Mouse (Mus musculus) frontal cortex, postnatal 36 days (tissue): ENCODE measurements at regions not wholly inside any gene's neighbourhood (a gene's known extent, or its start where the extent isn't known, plus 50 kb on each side); places are given as distances from the start of the nearest gene placed in this dataset.

Source experiments
- DNase-seq, 2 experiments: peaks; one replicate each; pipeline ENCODE4 v3.0.0; 2022; ENCODE audit warnings: low spot score in 2 of 2

DNA sequence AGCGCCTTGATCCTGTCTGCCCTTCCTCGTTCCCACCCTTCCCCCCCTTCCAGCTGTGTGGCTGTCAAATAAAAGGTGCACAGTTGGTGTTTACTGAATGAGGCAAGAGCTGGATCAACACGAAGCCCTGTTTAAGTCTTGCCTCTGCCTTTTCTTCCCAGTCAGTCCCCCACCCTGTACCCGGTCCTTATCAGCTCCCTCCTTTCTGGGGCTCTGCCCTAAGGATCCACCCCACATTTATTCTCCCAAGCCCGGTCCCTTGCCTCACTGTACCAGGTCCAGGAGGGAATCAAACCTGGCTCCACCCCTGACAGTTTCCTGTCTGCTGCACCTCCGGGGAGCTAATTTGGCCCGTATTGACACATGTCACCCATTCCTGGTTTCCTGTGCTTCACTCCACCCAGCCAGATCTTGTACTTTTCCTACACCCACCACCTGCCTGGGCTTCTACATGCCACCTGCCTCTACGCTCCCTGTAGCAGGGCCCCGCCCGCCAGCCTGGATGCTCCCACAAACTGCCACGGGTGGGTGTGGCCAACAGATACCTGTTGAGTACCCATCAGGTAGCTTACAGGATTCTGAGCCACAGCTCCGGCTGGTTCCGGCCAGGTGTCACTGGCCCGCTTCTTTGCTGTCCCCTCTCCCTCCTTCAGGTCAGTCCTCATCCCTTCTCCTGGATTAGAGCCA lies 76.4 kb downstream of the Zfp169 start:
- DNase-seq: no peak
